Mouse (Mus musculus) Muller cell, postnatal 12 days (primary cell): Measurements from ENCODE around the gene Phactr2.
A peak's percentile ranks its signal among the peaks of the same experiment; 100 is the strongest.
"Not testable (repeated sequence)": the region's sequence is repeated elsewhere in the genome, so short reads cannot be mapped to it uniquely, and the experiment has no call there.

Experiments
- DNase-seq: peaks from one replicate; pipeline ENCODE4 v3.0.0-alpha.2; 2015; ENCODE audit errors: inconsistent ontology term

Gene Phactr2

GRCm38 (mm10) chr10:13473833-13474567 lies at the start of gene Phactr2:
Gene Phactr2 (minus strand): TSS chr10:13474412.
- peak; percentile 61 for DNase-seq

DNA sequence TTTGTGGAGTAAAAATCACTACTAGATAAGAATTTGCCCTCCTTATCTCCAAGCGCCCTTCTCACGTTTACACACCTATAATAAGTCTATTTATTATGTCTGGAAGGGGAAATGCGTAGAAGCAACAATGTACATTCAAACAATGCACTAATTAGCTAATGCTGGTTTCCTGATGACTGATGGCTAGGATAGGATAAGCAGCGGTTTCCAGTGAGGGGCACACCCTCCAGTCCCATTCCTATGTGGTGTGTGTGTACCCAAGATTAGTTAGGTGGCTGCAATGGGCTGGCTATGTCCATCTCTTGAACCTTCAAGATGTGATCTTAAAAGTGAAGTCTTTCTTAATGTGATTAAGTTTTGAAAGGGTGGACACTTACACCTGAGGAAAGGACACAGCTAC lies 47.6 kb upstream of the Phactr2 start:
- DNase-seq = no peak

DNA sequence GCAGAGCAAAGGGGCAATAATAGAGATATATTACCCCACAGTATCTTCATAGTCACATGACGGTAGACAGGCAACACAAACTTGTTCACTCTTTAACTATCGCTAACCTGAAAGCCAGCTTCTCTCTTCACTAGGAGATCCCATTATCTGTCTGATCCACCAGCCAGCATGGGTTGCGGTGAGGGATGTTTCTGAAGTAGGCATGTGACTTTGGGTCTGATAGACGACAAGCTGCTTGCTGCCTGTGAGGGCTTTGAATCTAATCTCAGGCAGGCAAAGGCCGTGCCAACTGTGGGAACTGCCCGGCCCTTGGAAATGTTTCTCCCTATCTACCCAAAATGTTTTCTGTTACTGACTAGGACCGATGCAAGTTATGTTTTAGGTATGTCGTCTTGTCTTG lies 28.2 kb upstream of the Phactr2 start:
- DNase-seq = no peak

GRCm38 (mm10) chr10:13501533-13501932 lies 27.3 kb upstream of the Phactr2 start:
- not testable (repeated sequence) for DNase-seq

GRCm38 (mm10) chr10:13500938-13501496 lies 26.8 kb upstream of the Phactr2 start:
- DNase-seq = peak; percentile 86

- no peak for DNase-seq
Observed at GRCm38 (mm10) chr10:13500473-13500872, 26.3 kb upstream of the Phactr2 start.

DNA sequence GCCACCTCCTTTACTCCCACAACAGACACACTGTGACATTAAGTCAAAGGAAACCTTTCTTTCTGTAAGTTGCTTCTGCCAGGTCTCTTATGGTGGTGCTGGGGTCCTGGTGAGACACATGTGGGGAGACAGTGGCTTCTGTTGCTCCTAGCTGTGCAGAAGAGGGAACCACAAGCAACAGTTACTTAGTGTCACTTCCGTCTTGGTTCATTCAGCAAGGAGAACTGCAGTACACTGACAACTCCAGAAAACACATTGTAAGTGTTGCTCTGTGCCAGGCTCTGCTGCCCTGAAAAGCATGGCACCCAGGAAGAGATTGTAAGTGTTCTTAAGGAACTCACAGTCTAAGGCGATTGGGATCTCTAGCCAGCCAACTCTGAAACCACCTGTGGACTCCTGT lies 25.1 kb upstream of the Phactr2 start, which contains the start of gene Fuca2:
Gene Fuca2 (plus strand): TSS at position 210 of the 400 bp plus-strand sequence.
- no peak for DNase-seq

GRCm38 (mm10) chr10:13496315-13496714 lies 22.1 kb upstream of the Phactr2 start:
- DNase-seq = no peak

DNA sequence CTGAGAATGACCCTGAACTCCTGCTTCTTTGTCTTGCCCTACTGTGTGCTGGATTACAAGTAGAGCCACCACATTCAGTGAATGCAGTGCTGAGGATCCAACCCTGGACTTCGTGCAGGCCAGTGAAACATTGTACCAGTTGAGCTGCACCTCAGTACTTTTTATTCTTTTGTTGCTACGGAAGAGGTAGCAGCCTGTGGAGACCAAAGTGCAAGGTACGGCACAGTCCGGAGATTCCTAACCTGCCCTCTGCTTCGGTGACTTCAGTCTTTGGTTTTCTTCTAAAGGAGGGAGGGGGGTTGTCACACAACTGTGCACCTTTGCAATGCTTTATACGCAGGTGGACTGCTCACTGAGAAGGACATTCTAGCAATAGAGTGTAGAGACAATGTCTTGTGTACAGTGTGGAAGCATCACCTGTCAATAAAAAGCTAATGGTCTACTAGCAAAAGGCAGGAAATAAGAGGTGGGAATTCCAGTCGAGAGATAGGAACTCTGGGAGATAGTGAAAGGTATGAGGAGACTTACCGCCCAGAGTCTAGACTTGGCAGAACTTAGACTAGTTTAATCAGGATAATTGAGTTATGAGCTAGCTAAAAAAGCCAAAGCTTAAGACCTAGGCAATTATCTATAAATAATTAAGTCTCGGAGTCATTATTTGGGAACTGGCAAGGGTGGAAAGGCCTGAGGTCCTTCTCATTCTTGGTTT lies 19.9 kb upstream of the Phactr2 start:
- DNase-seq = no peak

- peak; percentile 78 for DNase-seq
Observed at GRCm38 (mm10) chr10:13489671-13490070, 15.5 kb upstream of the Phactr2 start.

DNA sequence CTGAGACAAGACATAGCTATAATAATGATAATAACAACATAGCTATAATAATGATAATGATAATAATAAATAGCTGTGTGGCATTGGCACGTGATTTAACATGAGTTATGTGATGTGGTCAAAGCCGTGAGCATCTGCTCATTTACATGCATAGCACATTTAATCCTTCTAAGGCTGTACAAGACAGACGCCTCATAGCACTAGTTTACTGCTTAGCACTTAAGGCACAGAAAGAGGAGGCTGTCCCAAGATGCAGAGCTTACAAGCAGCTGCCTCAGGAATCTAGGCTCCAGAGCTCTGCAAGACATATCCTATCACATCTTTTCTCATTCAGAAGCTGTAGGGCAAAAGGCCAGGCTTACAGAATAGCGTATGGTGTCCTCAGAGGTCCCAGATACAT lies 11.7 kb upstream of the Phactr2 start:
- DNase-seq = no peak

GRCm38 (mm10) chr10:13479341-13479740 lies 5.1 kb upstream of the Phactr2 start:
- no peak for DNase-seq

- no peak for DNase-seq
Observed at GRCm38 (mm10) chr10:13475121-13475520, 909 bp upstream of the Phactr2 start.

DNA sequence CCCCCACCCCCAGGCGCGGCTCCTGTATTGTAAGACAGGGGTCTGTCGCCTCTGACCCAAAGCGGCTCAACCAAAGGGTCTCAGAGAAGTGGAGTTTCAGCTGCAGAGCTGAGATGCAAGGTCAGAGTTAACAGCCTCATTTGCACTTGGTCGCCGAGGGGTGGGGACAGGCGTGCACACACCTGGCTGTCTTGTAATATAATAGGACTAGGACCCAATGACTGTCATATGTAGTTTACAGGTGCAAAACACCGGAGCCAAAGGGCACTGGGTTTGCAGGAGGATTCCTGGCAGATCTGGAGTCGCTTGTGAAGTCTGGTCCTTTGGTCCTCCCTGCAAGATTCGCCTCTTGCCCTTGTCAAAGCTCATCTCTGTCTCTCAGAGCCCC lies 350 bp upstream of the Phactr2 start:
- no peak for DNase-seq

GRCm38 (mm10) chr10:13473287-13473832 lies 852 bp downstream of the Phactr2 start:
- DNase-seq = no peak

DNA sequence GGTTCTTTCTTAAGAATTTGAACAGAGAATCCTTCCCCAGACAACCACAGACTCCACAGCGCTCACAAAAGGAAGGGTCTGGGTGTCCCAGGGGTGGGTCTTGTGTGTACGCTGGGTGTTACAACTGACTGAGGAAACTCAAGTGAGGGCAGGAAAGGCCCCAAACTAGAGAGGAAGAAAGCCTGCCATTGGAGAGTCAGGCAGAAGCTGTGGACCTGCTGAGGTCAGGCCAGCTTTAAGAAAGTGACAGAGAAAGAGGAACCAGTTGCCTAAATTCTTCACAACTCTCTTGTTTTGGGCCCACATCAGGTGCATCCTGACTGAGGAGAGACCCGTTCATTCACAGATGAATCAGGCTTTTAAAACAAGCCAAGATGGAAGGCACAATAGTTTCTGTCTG lies 4.0 kb downstream of the Phactr2 start:
- no peak for DNase-seq

GRCm38 (mm10) chr10:13468025-13468529 lies 6.1 kb downstream of the Phactr2 start:
- DNase-seq = not testable (repeated sequence)

GRCm38 (mm10) chr10:13466925-13467324 lies 7.3 kb downstream of the Phactr2 start:
- peak; percentile 30 for DNase-seq

- DNase-seq = not testable (repeated sequence)
Observed at GRCm38 (mm10) chr10:13464295-13464694, 9.9 kb downstream of the Phactr2 start.

DNA sequence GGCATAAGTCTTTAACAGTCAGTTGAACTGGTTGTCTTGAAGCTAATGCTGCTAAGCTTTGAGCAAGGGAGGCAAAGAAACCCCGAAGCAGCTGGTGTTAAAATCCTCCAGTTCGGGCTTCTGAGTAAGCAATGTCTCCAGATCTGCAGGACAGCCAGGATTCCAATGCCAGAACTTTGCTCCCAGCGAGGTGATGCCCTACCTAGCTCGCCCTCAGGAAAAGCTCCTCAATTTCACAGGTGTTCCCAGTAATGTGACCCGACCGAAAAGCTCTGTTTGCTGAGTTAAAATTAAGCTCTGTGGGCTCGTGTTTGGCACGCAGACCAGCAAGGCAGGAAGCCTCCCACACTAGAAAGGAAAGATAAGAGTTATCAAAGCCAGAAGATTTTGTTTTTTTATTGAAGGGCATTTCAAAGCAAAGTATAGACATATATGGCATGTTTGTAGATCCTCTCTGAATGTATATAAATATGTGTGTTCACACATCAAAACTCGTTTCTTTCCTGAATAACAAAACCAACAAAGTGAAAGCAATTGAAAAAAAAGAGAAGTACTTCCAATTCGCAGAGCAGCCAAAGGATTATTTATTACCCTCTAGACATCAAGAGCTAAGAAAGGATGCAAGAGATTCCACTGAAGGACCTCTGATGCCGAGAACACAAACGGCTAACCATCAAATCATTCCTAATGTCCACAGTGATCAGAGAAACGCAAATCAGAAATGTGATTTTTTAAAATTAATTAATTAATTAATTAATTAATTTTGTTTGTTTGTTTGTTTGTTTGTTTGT lies 20.8 kb downstream of the Phactr2 start:
- DNase-seq = no peak

DNA sequence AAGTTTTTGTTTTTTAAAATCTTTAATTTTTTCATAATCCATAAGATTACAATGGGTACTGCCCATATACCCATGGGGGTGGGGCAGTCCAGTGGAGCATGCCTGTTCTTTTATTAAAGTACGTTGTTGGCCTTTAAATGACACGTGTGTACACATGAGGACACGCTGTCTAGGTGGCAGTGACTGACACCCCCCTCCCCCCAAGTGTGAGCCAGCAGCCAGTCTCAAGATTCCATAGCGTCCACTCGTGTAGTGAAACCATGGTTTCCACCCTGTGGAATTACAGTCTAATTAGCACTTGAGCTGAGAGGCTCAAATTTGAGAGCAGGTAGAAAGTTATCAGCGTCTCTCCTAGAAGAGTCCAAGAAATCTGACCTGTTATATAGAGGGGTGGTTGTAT lies 22.6 kb downstream of the Phactr2 start:
- DNase-seq = no peak
